Mouse (Mus musculus) cerebellum, postnatal 10 days (tissue): Measurements from ENCODE around the gene Bcl2l13.
A peak's percentile ranks its signal among the peaks of the same experiment; 100 is the strongest.
"Not testable (repeated sequence)": the region's sequence is repeated elsewhere in the genome, so short reads cannot be mapped to it uniquely, and the experiment has no call there.

Experiments used
- DNase-seq, 2 experiments: peaks; one replicate each; pipeline ENCODE4 v3.0.0; 2021; ENCODE audit warnings: mixed read lengths in 2 of 2

Bcl2l13 gene

DNA sequence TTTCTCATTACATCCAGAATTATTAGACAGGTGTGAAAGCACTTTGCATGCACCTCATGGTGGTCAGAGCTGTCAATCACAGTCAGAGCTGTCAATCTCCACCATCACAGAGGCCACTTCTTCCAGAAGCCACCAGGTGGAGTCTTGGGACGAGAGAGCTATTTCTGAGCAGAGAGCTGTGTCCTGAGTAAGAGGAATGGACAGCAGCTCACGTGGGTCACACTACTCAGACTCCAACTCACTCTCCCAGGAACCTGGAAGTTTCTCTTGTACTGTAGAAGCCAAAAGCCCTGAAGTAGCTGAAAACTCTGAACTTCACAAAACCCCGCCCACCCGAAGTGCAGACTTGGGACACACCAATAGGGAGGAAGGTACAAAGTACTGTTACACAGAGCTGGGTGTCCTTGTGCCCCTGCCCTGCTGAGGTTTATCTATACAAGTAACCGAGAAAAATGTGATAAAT is 67.5 kb downstream of the Bcl2l13 start:
- DNase-seq: peak; percentile 46 to 62

DNA sequence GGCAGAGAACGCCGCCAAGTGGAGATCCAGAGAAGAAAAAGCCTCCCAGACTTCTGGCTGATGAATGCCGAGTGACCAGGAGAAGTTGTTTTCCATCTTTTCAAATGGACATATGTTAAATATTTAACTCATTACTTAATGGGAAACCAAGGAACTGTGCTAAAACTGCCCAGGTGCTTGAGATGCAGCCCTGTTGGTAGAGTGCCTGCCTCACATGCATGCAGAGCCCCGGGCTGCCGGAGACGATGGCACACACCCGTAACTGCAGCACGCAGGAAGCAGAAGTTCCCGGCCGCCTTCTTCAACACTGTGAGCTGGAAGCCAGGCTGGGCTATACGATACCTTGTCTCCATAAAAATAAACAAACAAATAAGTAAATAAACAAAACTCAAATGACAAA is 67.9 kb downstream of the Bcl2l13 start:
- no peak for DNase-seq

DNA sequence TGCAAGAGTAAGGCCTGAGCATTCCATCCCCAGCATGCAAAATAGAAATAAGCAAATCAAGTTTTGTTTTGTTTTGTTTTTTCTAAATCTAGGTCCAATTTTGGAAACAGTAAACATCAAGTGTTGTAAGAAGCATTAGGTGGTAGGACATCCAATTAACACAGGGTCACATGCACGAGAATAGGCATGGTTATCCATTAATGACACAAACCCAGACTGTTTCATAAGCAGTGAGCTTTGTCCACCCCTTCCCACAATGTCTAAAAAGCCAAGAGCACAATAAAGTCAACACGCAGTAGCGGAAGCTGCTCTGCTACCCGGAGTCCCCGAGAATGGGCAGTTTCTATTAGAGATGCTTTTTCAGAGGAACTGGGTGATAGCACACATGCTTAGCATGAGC is 69.1 kb downstream of the Bcl2l13 start:
- DNase-seq: no peak

DNA sequence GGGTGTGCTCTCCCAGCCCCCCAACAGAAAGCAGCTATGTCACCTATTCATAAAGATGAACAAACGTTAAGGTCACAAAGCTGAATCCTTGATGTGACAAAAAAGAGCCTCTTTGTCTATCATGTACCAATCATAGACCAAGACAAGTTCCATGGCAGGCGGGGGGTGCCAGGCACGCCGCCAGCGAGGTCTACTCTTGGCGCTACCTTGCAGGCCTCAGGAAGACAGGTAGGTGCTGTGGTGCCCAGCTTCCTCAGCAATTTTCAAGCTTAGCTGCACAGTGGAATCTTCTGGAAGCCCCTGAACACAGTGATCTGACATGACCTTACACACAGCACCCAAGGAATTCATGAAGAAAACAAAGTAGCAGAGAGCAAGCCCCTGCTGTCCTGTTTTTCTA is 70.5 kb downstream of the Bcl2l13 start:
- DNase-seq: peak; percentile 56 to 59

DNA sequence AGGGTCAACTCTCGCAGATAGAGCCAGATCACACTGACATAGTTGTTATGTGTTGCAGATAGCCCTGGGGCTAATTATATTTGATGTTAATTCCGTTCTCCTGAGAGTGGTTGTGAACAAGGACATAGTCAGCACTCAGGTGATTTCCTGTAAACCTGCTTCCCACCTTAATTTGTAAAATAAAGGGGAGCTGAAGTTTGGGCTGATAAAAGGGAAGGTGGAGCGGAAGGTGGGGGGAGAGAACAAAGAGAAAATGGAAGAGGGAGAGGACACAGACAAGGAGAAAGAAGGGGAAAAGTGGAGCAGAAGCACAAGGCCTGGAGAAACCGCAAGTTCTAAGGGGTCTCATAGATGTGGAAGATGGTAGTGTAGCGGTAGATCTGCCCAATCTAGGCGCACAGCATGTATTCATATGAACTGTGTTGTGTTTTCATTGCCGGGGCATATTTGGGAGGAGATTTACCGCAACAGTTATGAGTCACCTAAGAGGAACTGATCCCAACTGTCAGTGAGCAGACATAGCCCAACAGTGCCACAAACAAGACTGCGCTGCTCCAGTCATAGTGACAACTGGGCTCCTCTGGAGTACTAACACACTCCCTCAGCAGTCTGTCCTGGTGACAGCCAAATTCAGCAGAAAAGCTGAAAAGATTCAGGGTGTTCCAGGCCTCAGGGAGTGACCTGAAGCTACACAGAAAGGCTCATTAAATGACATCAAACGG is 72.0 kb downstream of the Bcl2l13 start:
- not testable (repeated sequence) for DNase-seq

DNA sequence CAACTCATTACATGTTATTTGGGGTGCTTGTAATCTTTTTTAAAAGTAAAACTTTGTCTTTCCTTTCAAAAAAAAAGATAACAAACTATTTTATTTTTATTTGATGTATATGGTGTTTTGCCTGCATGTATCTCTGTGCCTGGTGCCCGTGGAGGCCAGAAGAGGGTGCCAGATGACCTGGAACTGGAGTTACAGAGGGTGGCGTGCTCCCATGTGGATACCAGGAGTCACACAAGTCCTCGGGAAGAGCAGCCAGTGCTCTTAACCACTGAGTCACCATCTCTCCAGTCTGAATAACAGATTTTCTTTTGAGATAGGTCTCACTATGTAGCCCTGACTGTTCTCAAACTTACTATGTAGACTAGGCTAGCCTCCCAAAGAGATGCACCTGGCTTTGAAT is 73.5 kb downstream of the Bcl2l13 start:
- DNase-seq: no peak

DNA sequence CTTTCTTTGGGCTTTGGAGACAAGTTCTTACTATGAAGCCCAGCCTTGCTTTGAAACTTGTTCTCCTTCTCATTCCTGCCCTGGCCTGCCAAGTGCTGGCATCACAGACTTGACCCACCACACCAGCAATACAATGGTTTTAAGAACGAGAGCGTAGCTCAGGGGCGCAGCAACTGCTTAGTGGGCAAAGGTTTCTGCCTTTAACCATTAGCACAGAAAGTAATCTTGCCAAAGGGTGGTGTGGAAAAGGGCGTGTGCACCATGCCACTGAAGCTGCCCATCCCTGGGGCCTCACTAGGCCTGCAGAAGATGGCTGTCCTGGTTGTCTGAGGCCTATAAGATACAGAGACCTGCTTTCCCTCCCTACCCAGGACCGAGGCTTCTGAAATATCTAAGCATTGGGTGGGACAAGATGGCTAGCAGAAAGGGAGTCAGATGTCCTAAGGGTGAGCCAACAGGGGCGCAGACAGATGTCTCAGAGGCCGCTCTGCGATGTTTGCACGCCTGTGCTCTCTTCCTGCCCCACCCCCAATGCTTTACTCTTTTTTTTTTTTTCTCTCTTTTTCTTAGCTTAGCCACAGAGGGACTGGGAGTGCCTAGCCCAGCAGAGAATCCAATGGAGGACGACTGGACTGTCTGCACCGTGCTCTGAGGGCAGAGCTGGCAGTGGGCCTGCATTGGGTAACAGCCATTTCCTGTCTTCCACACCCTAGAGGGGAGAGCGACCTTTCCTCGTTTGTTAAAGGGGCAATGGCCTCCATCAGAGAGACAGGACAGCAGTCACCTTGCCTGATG is 75.4 kb downstream of the Bcl2l13 start:
- DNase-seq: peak; percentile 60 to 63

DNA sequence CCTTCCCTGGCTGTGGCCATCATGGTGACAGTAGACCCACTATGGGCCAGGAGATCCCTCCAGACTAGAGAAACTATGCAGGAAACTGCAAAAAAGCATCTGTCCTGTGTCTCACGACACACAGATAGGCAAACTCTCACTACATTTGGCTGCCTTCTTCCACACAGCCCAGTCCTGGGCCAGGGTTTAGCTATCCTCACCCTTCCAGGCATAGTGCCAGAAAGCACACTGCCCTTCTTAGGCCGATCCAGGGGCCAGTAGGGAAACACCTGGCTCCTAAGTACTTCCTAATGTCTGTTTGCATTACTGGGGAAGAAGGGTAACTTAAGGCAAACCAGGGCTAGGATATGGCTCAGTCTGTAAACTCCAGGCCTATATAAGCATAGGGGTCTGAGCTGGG is 76.9 kb downstream of the Bcl2l13 start:
- peak in 1 of 2 experiments; percentile 29 for DNase-seq

DNA sequence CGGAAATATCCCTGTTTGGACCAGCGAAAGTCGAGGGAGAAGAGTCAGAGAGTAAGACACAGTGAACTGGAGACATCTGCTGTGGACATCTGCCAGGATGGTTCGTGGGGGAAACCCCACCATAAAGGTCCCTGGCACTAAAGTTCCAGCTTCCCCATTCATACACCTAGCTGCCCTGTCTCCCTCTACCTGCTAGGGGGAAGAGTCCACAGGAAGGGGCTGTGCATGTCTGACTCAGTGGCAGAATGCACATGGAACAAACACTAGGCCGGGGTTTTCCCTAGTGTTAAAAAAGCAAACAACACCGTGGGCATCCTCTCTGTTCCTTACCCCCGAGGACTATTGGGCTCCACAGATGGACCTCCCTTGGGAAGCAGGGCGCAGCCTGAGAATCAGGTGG is 77.8 kb downstream of the Bcl2l13 start:
- DNase-seq: peak in 1 of 2 experiments; percentile 24

DNA sequence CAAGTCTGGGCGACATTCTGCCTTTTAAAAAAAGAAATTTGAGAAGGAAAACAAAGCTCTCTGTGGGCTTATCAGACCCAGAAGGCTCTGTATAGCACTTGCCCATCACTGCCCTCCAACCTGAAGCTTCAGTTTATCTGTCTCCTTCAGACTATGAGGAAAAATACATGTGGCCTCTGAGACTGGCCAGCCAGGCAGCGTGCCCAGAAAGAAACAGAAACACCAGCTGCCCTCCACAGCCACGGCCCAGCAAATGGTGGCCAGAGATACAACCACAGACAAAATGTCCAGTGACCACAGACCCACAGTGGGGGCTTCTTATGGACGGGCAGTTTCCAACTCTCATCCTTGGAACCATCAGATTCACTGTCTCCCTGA is 78.5 kb downstream of the Bcl2l13 start:
- peak; percentile 70 to 73 for DNase-seq

DNA sequence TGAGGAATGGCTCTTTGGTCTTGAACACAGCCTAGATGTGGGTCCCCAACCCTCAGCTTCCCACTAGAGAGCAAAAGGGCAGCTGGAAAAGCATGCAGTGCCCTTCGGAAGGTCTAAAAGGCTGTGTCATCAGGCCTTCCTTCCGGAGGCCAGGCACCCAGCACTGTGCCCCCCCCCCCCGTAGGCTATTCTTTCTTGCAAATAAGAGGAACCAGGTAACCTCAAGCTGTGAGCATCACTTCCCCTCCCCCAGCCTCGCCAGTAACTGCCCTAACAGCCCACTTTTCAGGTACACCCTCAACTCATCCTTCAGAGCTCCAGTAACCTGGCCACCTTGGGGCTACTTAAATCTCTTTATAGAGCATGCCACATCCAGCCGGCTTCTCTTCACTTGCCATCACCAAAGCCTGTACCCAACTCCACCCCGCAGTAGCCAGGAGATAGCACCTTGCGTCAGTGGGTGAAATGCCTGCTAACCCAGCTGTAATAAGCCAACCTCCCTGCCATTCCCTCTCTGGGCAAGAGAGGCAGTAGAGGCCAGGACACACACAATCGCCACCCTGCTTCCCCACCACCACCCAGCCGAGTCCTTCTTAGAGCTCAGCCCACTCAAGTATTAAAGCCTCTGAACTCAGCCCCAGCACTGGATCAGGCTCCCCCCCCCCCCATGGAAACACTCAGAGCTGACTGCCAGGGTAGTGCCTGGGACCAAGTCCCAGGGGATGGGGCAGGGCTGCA is 79.1 kb downstream of the Bcl2l13 start:
- peak; percentile 62 to 65 for DNase-seq

DNA sequence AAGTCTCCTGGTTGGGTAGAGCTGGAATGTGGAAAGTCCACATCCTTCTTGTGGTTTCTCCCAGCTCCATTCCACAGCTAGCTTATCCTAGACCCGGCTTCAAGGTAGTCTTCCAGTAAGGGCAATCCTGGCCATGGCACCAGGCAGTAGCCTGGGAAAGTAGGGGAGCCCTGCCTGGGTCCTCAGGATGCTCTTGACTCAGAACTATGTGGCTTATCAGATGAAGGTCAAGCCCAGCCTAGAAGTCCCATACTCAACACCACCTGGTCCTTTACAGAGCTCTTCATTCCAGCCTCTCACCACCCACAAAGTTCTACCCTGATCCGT is 79.6 kb downstream of the Bcl2l13 start:
- DNase-seq: no peak

DNA sequence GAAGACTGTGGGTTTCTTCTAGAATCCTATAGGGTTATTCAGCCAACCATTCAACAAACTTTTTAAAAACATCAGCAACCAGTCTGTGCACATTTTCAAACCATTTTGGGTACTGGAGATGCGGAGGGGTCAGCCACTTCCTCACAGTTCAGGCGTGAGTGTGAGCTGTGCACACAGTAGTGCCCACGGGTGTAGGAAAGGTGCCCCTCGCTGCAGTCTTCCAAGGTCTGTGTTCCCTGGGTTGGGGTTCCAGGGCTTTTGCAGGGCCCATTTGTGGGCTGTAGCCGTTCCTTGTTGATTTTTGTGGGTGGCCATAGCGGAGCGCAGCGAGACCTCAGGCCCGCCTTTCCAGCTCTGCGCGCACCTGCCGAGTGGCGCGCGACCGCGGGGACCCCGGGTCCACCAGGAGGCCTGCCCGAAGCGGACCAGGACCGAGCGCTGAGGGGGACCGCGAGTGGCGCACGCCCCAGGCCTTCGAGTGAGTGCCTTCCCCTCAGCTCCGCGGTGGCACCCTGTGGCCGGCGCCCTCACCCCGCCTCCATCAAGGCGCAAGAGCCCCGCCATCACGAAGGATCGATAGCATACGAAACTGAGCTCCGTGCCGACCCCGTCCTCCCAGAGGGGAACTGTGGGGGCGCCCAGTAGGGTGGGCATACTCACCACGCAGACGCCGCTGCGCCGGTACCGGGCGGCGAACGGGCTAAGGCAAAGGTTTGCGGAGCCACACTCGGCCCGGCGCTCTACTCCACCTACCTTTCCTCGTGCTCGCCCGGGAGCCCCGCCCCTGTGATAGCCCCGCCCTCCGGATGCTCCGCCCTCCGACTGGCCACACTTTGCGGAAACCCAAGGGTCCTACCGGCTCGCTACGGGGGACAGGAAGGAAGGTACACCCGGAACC is 80.3 kb downstream of the Bcl2l13 start, which contains the start of gene Bid:
Gene Bid (minus strand): TSS at position 780 of the 898 bp plus-strand sequence.
- peak; percentile 94 to 95 for DNase-seq

DNA sequence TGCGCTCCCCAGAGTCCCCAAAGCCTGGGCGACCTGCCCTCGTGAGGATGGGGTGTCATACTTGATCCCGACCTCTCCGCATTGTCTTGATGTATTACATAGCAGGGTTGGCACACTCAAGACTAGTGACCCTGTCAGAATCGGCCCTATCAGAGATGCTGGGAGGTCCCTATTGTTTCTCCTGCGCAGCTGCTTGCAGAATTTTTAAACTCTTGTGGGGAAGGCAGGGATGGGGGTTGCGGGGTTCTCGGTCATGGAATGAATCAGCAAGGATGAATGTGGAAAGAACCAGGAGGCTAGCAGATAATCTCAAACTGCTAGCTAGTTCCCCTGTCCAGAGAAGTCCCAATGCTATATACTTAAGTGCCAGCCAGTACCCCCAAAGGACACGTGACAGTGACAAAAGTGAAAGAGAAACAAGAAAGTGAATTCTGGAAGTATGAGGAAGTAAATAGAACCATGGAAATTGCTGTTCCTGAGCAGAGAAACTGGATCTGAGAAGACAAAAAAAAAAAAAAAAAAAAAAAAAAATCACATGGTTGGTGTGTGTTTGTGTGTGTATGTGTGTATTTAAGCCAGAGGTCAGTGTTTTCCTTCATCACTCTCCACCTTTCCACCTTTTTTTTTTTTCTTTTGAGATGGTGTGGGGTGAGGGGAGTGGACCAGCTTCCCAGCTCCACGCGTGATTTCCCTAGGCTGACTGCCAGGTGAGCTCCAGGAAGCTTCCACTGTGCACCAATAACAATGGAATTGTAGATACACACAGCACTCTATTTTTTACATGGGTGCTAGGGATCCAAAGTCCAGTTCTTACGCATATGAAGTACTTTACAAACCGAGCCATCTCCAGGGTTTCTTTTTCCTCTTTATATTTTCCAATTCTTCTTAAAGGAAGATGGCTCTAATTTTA is 81.2 kb downstream of the Bcl2l13 start:
- DNase-seq: peak; percentile 32 to 40

DNA sequence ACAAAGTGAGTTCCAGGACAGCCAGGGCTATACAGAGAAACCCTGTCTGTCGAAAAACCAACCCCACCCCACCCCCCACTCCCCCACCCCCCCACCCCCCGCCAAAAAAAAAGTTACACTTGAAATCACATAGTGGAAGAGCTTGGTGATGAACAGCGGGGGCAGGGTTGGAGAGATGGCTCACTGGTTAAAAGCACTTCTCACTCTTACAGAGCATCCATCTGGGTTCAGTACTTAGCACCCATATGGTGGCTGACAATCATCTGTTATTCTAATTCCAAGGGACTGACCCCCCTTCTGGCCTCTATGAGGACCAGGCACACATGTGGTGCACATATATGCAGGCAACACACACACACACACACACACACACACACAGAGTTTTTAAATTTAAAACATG is 82.0 kb downstream of the Bcl2l13 start:
- peak; percentile 19 to 29 for DNase-seq

DNA sequence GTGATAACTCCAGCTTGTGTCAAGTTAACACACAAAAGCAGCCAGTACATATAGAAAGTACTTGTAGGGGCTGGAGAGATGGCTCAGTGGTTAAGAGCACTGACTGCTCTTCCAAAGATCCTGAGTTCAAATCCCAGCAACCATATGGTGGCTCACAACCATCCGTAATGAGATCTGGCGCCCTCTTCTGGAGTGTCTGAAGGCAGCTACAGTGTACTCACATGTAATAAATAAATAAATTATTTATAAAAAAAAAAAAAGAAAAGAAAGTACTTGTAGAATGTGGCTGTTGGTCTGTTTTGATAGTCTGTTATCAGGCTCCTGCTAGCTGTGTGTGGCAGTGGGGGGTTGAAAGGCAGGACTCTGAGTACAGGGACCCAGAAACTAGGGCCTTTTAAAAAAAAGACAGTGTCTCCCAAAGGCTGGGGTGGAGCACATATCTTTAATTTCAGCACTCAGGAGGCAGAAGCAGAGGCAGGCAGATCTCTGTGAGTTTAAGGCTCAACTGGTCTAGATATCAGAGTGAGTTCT is 88.8 kb downstream of the Bcl2l13 start:
- not testable (repeated sequence) for DNase-seq

DNA sequence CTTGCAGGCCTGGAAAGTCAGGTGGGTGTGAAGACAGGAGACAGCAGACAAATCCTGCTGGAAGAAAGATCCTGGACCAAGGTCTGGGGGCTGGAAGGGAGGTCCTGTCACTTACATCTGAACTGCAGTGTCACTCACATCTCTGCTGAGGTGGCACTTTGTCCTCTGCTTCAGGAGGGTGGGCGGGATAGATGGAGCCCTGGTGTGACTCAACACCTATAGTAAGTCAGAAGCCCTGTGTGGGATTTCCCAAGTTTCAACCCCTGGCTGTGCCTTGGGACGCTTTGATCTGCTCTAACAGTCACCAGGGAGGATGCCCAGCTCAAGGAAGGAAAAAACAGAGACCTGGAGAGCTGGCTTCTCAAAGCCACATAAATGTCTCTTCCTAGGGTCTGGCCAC is 90.9 kb downstream of the Bcl2l13 start:
- no peak for DNase-seq

DNA sequence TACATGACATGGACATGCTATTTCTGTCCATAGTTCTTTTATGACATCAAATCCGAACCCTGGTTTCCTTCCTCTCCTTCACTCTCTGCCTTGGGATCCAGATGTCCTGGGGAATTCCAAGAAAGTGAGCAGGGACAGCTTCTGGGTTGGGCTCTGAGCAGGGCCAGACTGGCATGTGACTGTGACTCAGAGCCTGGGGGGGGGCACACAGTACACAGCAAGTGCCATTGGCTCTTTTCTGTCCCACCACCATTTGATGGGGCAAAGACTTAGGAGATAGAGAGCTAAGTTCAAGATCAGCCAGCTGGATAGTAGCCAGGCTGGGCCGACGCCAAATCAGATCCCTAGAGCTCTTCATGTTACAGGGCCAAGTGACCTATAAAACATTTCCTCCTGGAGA is 91.8 kb downstream of the Bcl2l13 start:
- DNase-seq: peak; percentile 59 to 64

DNA sequence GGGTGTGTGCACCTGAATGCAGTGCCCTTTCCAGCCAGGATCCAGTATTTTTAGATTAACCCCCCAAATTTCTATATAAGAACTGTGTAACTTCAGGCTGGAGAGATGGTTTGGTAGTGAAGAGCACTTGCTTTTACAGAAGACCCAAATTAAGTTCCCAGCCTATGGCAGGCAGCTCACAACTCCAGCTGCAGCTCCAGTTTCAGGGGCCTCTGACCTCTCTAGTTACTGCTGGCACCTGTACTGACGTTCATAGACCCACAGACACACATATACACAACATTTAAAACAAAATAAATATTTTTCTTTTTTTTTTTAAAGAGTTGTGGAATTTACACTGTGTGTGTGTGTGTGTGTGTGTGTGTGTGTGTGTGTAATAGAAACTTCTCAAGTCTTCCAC is 93.4 kb downstream of the Bcl2l13 start:
- DNase-seq: no peak

DNA sequence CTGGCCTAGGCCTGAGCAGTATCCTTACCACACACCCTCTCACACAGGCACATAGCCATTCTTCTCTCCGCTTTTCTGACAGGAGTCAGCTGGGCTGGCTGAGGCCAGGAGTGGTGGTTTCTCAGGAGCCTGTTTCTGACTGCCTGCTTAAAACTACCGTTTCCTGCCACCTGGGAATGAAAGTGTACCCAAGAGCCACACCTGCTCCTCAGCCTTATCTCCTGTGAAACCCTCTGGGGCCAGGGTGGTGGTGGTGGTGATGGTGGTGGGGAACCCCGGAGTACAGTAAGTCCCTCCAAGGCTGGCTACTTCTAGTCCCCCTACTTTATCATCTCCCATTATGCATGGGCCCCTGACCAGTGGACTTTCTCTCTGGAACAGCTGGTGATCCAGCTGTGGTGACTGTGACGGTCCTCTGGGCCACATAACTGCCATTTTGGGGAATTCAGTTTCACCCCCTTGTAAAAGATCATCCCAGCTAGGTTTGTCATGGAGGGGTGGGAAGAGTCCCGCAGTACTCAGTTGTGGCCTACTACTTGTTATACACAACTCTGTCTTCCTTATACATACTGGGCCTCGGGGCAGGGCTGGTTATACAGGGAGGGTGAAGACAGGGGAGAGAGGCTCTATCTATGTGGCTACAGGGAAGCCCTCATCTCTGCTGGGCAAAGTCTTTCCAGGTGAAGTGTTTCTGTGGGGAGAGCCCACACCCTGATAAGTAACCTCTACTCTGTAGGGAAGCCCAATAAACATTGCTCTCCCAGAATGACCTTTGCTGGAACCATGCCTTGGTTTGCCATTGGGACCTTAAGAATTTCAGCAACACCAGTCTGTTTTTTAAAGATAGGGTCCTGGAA is 94.7 kb downstream of the Bcl2l13 start:
- DNase-seq: no peak
